Mouse (Mus musculus) midbrain, embryonic 10.5 days (tissue): ENCODE results near the gene Csrnp1. TPM values are rescaled to one million over a fixed set of nuclear protein-coding genes. Genes with fewer than 3 reads are reported as not detected.

Experiments used
- DNase-seq: peaks from one replicate; pipeline ENCODE4 v3.0.0-alpha.2; 2017; ENCODE audit warnings: low spot score
- H3K27ac ChIP-seq: fragments of 300-500 bp; sonication (generic); replicated peaks from 2 replicates; pipeline ENCODE4 v1.5.1; 2016; ENCODE audit warnings: mild to moderate bottlenecking
- H3K27me3 ChIP-seq: fragments of 300-500 bp; sonication (generic); 2 replicates; pipeline ENCODE4 v1.6.1; 2016; ENCODE audit warnings: low read depth, mild to moderate bottlenecking; ENCODE audit not compliant: poor library complexity, severe bottlenecking
- H3K36me3 ChIP-seq: fragments of 300-500 bp; sonication (generic); 2 replicates; pipeline ENCODE4 v1.6.1; 2016; ENCODE audit warnings: mild to moderate bottlenecking, moderate library complexity
- H3K4me1 ChIP-seq: fragments of 300-500 bp; sonication (generic); 2 replicates; pipeline ENCODE4 v1.6.1; 2016
- H3K4me3 ChIP-seq: fragments of 300-500 bp; sonication (generic); 2 replicates; pipeline ENCODE4 v1.5.1; 2016; ENCODE audit warnings: mild to moderate bottlenecking, moderate library complexity
- H3K9me3 ChIP-seq: fragments of 300-500 bp; sonication (generic); replicated peaks from 2 replicates; pipeline ENCODE4 v1.6.1; 2016; ENCODE audit warnings: mild to moderate bottlenecking
- whole genome bisulfite sequencing: fragments of 180-500 bp; shearing (Covaris S2); methylation state at CpG from one replicate; pipeline ENCODE4 v1.1.7; 2016; 5-methylcytosine and 5-hydroxymethylcytosine counted together
- polyA plus RNA-seq: library from polyadenylated mRNA; unstranded; fragments of >200 nt; fragmentation: Nextera tagmentation; extraction: Ambion mirVana; gene quantifications from 2 replicates; pipeline ENCODE4 v1.2.1, GENCODE M21; 2016

Csrnp1 gene
- polyA plus RNA-seq, 1 experiment from 2014 or later = 2.7 TPM

DNA sequence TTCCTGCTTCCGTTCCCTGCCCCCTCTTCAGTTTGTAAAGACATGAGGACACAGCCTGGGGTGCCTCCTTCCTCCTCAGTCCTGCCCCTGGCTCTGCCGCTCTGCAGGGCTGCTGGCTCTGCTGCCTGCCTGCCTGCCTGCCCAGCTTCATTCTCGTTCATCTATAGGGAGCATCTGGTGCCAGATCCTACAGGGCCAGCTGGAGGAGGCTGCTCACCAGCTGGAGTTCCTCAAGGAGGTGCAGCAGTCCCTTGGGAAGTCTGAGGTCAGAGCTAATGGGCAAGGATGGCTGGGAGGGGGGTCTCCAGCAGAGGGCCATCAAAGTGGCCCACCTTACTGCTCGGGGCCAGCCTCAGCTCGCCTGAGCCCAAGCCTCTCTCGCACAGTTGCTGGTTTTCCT, 34.0 kb downstream of the Csrnp1 start:
- DNase-seq = no peak
- Histone ChIP-seq H3K4me3 (no peak overlapping the region), H3K4me1 (no peaks in the 10 kb centered on the region), H3K27me3 (no peaks in the 10 kb centered on the region), H3K9me3 (no peaks in the 10 kb centered on the region), H3K27ac (peak overlapping the region; percentile 13; the same call in 1 of the 2 replicates), H3K36me3 (no peaks in the 10 kb centered on the region)
- 63% methylated on average over 6 of the region's 6 CpGs for WGBS

DNA sequence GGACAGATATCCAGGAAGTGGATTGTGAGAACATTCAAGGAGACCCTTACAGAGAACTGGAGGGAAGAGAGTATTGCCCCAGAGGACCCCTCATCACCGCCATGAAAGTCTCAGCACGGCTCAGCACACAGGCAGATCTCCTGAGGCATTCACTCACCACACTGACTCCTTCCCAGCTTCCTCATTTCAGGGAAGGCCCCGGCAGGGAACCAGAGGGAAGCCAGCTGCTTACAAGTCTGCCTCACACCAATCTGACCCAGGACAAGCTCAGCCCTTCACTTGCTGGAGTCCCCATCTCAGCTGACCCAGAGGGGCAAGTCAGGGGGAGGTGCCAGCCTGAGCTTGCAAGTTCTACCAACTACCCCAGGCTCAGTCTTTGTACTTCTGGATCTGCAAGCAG, 35.7 kb downstream of the Csrnp1 start:
- Histone ChIP-seq H3K4me3 (no peak overlapping the region), H3K27ac (no peak overlapping the region), H3K9me3 (no peaks in the 10 kb centered on the region), H3K36me3 (no peaks in the 10 kb centered on the region), H3K4me1 (no peaks in the 10 kb centered on the region), H3K27me3 (no peaks in the 10 kb centered on the region)
- WGBS = 62% methylated on average over 3 of the region's 3 CpGs
- DNase-seq = no peak

DNA sequence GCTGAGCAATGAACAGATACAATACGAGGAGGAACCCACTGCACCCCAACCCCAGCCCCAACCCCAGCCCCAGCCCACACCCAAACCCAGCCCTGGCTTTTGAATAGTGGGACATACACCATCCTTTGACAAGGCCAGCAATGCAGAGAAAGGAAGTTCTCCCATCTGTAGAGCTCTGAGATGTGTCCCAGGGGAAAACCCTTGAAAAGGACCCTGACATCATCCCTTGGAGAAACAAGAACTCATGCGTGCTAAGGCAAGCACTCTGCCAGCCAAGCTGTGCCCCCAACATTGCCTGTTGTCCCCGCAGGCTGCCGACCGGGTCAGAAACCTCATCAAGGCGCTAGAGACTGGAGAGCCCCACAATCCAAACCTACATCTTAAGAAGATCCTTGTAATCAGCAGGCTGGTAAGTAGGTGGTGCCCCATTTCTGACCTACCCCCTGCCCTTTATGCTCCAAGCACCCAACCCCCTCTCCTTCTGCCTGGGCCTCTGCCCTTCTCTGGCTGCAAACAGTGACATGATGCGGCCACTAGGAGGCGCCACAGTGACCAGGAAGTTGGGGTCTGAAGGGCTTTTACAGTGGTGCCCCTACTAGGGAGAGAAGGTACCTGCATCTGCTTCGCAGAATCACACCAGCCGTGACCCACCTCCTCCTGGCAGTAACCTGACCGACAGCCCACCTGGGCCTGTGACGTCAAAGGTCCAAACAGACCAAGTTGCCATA, 39.1 kb downstream of the Csrnp1 start:
- H3K27ac ChIP-seq = no peak overlapping the region
- H3K4me3 ChIP-seq = no peak overlapping the region
- no peaks in the 10 kb centered on the region for H3K4me1 ChIP-seq
- 73% methylated on average over 12 of the region's 12 CpGs for WGBS
- DNase-seq = no peak
- H3K9me3 ChIP-seq = no peaks in the 10 kb centered on the region
- H3K36me3 ChIP-seq = no peaks in the 10 kb centered on the region
- H3K27me3 ChIP-seq = no peaks in the 10 kb centered on the region

DNA sequence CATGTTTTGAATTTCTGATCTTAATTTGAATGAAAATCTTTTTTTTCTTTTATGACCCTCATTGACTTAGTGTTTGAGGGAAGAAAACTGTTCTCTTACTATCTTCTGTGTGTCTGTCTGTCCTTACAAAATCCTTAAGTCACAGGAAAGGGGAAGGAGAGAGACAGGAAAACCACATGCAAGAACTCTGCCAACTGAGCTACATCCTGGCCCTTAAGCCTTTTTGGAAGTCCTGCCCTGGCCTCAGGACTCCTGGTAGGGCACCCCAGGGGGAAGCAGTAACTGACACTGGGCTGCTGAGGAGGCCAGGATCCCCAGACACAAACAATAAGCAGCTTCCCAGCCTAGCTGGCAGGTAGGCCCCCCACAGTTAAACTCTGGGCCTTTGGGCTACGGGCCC, 41.1 kb downstream of the Csrnp1 start:
- no peaks in the 10 kb centered on the region for H3K4me1 ChIP-seq
- no peak overlapping the region for H3K27ac ChIP-seq
- no peaks in the 10 kb centered on the region for H3K9me3 ChIP-seq
- WGBS = 76% methylated on average over 1 of the region's 1 CpGs
- no peaks in the 10 kb centered on the region for H3K36me3 ChIP-seq
- no peaks in the 10 kb centered on the region for H3K27me3 ChIP-seq
- DNase-seq = no peak
- H3K4me3 ChIP-seq = no peak overlapping the region

DNA sequence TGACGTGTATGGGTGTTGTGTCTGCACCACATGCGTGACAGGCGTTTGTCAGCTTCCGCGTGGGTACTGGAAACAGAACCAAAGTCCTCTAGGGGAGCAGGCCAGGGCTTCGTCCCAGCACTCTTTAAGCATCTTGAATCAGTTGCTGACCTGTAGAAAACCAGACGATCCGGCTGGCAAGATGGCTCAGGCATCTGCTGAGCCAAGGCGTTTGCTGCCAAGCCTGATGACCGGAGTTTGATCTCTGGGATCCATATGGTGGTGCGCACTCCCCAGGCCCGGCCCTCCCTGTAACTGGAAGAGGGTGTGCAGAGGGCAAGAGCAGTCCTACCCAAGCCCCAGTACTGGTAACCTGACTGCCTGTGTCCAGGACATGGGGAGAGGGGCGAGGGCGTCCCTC, 42.6 kb downstream of the Csrnp1 start:
- Histone ChIP-seq H3K36me3 (no peaks in the 10 kb centered on the region), H3K4me3 (no peak overlapping the region), H3K27ac (no peak overlapping the region), H3K27me3 (no peaks in the 10 kb centered on the region), H3K9me3 (no peaks in the 10 kb centered on the region), H3K4me1 (peaks cover 11% of the 10 kb centered on the region)
- no peak for DNase-seq
- 94% methylated on average over 14 of the region's 14 CpGs for WGBS

DNA sequence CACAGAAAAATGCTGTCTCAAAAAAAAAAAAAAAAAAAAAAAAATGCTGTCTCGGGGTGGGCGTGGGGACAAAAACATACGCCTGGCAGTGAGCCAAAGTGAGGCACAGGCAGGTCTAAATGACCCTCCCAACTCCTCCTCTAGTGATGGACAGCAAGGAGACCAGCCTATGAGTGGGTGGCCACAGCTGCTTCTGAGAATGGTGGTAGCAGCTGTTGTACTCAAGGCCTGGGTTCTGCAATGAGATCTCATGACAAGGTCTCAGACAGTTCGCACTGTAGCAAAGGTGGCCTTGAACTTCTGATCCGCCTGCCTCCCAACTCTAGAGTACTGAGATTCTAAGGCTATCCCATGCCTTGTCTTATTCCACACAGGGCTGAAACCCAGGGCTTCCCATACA, 43.1 kb downstream of the Csrnp1 start:
- no peaks in the 10 kb centered on the region for H3K27me3 ChIP-seq
- H3K36me3 ChIP-seq = no peaks in the 10 kb centered on the region
- WGBS = 85% methylated on average over 5 of the region's 5 CpGs

DNA sequence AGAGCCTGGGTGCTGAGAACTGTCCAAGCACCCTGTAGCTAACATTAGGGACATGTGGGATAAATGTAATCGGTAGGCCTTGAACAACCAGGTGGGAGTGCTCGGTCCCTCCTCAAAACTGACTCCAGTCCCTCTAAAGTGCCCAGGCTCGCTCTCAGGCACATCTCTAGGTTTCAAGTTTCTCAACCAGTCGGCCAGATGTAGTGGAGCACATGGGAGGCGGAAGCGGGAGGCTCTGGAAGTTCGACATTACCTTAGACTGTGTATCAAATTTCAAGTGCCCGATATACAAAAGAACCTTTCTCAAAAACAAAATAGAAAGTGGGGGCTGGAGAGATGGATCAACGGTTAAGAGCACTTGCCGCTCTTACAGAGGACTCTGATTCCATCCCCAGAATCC, 44.8 kb downstream of the Csrnp1 start:
- H3K27ac ChIP-seq = no peak overlapping the region
- no peak overlapping the region for H3K4me3 ChIP-seq
- no peak for DNase-seq
- H3K9me3 ChIP-seq = no peaks in the 10 kb centered on the region
- 84% methylated on average over 10 of the region's 10 CpGs for WGBS
- H3K36me3 ChIP-seq = no peaks in the 10 kb centered on the region
- H3K27me3 ChIP-seq = no peaks in the 10 kb centered on the region
- H3K4me1 ChIP-seq = peaks cover 19% of the 10 kb centered on the region

More for the DNA sequence above, 43.1 kb downstream of the Csrnp1 start:
- H3K4me1 ChIP-seq = peaks cover 16% of the 10 kb centered on the region
- H3K4me3 ChIP-seq = no peak overlapping the region
- no peaks in the 10 kb centered on the region for H3K9me3 ChIP-seq
- no peak overlapping the region for H3K27ac ChIP-seq
- no peak for DNase-seq

DNA sequence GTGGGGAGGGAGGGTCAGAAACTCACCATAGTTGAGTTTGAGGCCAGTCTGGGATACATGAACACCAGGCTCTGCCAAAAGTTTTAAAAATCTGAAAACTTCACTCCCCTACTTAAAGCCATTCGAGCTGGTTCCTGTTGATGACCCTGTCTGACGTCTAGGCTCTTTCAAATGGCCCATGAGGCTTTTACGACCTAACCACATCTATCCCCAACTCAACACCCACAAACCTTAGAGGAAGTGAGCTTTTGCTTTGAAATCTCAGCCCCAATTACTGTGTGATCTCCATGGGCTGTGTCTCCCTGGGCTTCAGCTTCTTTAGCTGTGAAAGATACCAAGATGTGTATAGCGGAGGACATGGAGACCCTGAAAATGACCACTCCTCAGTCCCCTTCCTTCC, 46.0 kb downstream of the Csrnp1 start:
- Histone ChIP-seq H3K27me3 (no peaks in the 10 kb centered on the region), H3K9me3 (no peaks in the 10 kb centered on the region), H3K27ac (no peak overlapping the region), H3K4me1 (peaks cover 19% of the 10 kb centered on the region), H3K4me3 (no peak overlapping the region), H3K36me3 (no peaks in the 10 kb centered on the region)
- no peak for DNase-seq
- 94% methylated on average over 4 of the region's 4 CpGs for WGBS

DNA sequence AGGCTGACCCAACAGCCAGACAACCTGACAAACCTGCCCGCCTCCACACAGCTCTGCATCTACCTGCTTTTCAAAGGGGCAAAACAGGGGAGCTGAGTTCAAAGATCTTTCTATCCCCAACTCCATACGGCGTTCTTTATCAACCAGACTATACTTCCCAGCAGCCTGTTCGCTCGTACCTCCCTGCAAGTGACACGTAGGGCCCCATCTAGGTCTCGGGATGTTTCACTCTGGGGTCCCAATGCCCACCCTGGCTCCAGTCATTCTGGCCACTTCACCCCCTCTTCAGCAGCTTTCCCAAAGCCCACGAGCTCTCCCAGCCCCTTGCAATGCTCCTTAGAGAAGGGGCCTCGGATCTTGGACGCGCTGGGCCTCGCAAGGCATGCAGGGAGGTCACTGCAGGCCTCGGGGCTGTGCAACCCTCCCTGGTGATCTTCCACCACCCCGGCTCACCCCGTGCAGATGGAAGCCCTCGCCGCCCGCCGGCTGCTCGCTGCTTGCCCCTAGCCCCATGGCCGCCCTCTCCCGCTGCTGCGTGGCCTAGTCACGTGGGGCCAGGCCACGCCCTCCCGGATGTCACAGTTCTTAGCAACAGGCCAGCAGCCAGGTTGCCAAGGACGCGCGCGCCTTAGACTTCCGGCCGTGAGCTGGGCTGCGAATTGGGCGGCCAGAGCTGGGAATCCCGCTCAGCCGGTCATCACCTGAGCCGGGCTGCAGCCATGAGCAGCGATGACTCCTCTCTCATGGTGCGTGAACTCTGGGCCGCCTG, 47.3 kb downstream of the Csrnp1 start, which contains the start of the genes Gorasp1 and Ttc21a:
Gene Gorasp1 (minus strand): TSS at position 561 of the 769 bp plus-strand sequence.
Gene Ttc21a (plus strand): TSS at position 602 of the 769 bp plus-strand sequence.
- peak; percentile 95 for DNase-seq
- H3K27me3 ChIP-seq = no peaks in the 10 kb centered on the region
- no peaks in the 10 kb centered on the region for H3K9me3 ChIP-seq
- H3K27ac ChIP-seq = peak within 1 kb of the TSS; percentile 91
- H3K36me3 ChIP-seq = peaks cover 10% of the 10 kb centered on the region
- H3K4me3 ChIP-seq = peak within 1 kb of the TSS; percentile 84
- WGBS = 2% methylated on average over 40 of the region's 40 CpGs
- H3K4me1 ChIP-seq = peaks cover 19% of the 10 kb centered on the region

DNA sequence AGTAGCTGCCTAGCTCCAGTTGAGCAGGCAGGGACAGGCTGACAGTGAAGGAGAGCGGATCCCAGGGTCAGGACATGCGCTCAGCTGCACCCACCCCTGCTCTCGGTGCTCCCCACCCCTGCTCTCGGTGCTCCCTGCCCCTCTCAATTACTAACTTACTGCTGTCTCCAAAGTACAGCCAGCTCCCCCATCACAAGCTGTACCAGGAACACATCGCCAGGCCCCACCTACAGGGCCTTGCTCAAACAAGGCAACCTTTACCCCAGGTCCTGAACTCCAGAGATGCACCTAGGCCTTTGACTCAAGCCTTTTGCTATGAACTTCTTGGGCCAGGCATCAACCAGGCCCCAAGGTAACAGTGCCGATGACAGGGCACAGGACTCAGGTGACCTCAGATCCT, 50.8 kb downstream of the Csrnp1 start:
- no peak for DNase-seq
- 93% methylated on average over 6 of the region's 6 CpGs for WGBS
- Histone ChIP-seq H3K4me1 (peaks cover 19% of the 10 kb centered on the region), H3K27ac (no peak overlapping the region), H3K9me3 (no peaks in the 10 kb centered on the region), H3K27me3 (no peaks in the 10 kb centered on the region), H3K4me3 (no peak overlapping the region), H3K36me3 (peaks cover 45% of the 10 kb centered on the region)

DNA sequence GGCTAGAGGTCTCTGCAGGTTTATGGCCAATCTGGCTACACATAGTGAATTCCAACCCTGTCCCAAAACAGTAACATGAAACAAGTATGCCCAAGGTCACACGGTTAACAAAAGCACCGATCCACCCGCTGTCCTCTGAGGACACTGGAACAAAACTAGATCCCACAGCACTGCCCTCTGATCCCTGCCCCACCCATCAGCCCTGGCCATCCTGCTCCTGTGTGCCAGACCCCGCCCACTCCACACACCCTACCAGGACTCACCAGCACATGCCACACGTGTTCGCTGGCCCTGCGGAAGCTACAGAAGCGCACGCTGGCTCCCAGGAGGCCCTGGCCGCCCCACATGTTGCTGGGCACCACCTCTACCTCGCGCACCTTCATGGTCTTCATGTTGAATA, 52.1 kb downstream of the Csrnp1 start:
- H3K9me3 ChIP-seq = no peaks in the 10 kb centered on the region
- H3K27me3 ChIP-seq = no peaks in the 10 kb centered on the region
- no peak for DNase-seq
- H3K36me3 ChIP-seq = peaks cover 58% of the 10 kb centered on the region
- H3K4me1 ChIP-seq = peaks cover 11% of the 10 kb centered on the region
- WGBS = 93% methylated on average over 12 of the region's 12 CpGs
- H3K4me3 ChIP-seq = no peak overlapping the region
- no peak overlapping the region for H3K27ac ChIP-seq

DNA sequence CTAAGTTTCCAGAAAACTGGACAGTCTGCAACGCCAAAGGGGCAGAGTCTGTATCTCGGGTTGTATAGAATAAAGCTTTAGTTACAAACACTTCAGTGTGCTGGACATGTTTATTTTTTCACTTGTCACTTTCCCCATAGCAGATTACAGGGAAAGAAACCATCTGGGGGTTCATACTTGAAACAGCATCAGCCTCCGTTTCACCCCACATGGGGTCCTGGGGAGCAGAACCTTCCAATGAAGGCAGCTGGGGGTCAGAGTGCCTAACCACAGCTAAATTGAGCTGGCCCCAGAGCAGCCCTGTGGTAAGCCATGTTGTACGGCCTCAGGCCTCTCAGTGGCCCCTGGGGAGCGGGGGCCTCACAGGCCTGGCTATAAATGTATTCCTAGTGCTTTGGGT, 58.0 kb downstream of the Csrnp1 start:
- Histone ChIP-seq H3K4me3 (no peak overlapping the region), H3K27ac (no peak overlapping the region), H3K9me3 (no peaks in the 10 kb centered on the region), H3K27me3 (no peaks in the 10 kb centered on the region), H3K4me1 (no peaks in the 10 kb centered on the region), H3K36me3 (peaks cover 98% of the 10 kb centered on the region)
- 89% methylated on average over 5 of the region's 5 CpGs for WGBS
- no peak for DNase-seq

DNA sequence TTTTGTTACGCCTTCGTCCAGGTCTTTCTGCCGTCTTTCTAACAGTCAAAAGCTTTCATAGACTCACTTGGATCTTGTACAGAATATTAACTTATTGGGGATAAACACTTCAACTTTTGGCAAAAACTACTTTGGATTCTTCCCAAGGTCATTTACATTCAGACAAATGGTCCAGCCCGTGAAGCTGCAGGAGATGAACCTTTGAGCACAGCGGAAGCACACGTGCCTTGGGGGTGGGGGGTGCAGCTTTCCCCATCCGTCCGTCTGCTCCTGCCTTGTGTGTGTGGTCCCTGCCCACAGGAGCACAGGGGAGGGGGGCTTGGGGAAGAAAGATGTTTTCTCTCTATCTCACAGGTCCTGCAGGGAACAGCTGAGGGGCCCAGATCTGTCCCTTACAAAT, 58.7 kb downstream of the Csrnp1 start:
- H3K27me3 ChIP-seq = no peaks in the 10 kb centered on the region
- H3K27ac ChIP-seq = no peak overlapping the region
- no peak for DNase-seq
- H3K9me3 ChIP-seq = no peaks in the 10 kb centered on the region
- H3K4me1 ChIP-seq = no peaks in the 10 kb centered on the region
- H3K4me3 ChIP-seq = no peak overlapping the region
- 91% methylated on average over 8 of the region's 8 CpGs for WGBS
- H3K36me3 ChIP-seq = peaks cover 98% of the 10 kb centered on the region
